Mouse (Mus musculus) heart, adult 2 months (tissue): ENCODE measurements around the gene Slc25a51. TPM values are rescaled to one million over a fixed set of nuclear protein-coding genes. Genes with fewer than 3 reads are reported as not detected.

Source experiments
- DNase-seq, 2 experiments: peaks; one replicate each; pipeline ENCODE4 v3.0.0; 2021
- H3K27ac ChIP-seq: fragments of 200-600 bp; 2 replicates; pipeline ENCODE4 v1.8.1; 2022
- H3K27me3 ChIP-seq: fragments of 200-500 bp; 2 replicates; pipeline ENCODE4 v1.6.1; 2012; ENCODE audit warnings: mild to moderate bottlenecking, low read length, inconsistent platforms, mixed read lengths; ENCODE audit not compliant: control insufficient read depth, insufficient read depth
- H3K36me3 ChIP-seq: fragments of 200-500 bp; 2 replicates; pipeline ENCODE4 v1.6.1; 2012; ENCODE audit warnings: low read length, inconsistent platforms; ENCODE audit not compliant: control insufficient read depth, insufficient read depth
- H3K4me1 ChIP-seq: fragments of 200-500 bp; 2 replicates; pipeline ENCODE4 v1.6.1; 2011; ENCODE audit warnings: low read length; ENCODE audit not compliant: control insufficient read depth, insufficient read depth
- H3K4me3 ChIP-seq: fragments of 200-600 bp; 2 replicates; pipeline ENCODE4 v1.8.1; 2022
- H3K79me2 ChIP-seq: fragments of 200-500 bp; replicated peaks from 2 replicates; pipeline ENCODE4 v1.6.1; 2012; ENCODE audit warnings: mild to moderate bottlenecking, inconsistent platforms, low read length, moderate library complexity, mixed read lengths; ENCODE audit not compliant: control insufficient read depth, insufficient read depth
- H3K9ac ChIP-seq: fragments of 200-500 bp; 2 replicates; pipeline ENCODE4 v1.6.1; 2012; ENCODE audit warnings: low read depth, mild to moderate bottlenecking, control low read depth, inconsistent platforms, low read length, mixed read lengths
- CTCF ChIP-seq: fragments of 200-600 bp; IDR thresholded peaks from 2 replicates; pipeline ENCODE4 v1.8.1; 2022; ENCODE audit warnings: antibody characterized with exemption, mild to moderate bottlenecking, moderate library complexity
- EP300 ChIP-seq: fragments of 200-500 bp; IDR thresholded peaks from 2 replicates; pipeline ENCODE4 v1.6.1; 2011; ENCODE audit warnings: low read depth, low read length, control low read depth; ENCODE audit not compliant: insufficient read depth
- POLR2A ChIP-seq: fragments of 200-500 bp; IDR thresholded peaks from 2 replicates; pipeline ENCODE4 v1.6.1; 2011; ENCODE audit warnings: mild to moderate bottlenecking, low read depth, low read length, control low read depth; ENCODE audit not compliant: insufficient read depth
- WGBS: fragments of 180-500 bp; shearing (Covaris S2); methylation state at CpG from one replicate; pipeline ENCODE4 v1.1.7; 2018; 5-methylcytosine and 5-hydroxymethylcytosine counted together
- intact Hi-C: fragments of 180-260 bp; cut with DNase I; formaldehyde crosslinking; loops from one replicate; pipeline ENCODE4 v1.15.1; 2025
- polyA plus RNA-seq: library from polyadenylated mRNA; depleted of rRNA; stranded (reverse); fragments of >200 nt; gene quantifications from 2 replicates; pipeline ENCODE4 v1.2.3, GENCODE M21; 2012
- total RNA-seq, 2 experiments: library from RNA; stranded (reverse); gene quantifications; 2 replicates each; pipeline ENCODE4 v1.2.3; 2021

Slc25a51 gene
- total and polyA plus RNA-seq, 3 experiments: 68.9 to 123 (median 103) TPM

- Histone ChIP-seq H3K36me3 (no peaks in the 10 kb centered on the region), H3K79me2 (no peaks in the 10 kb centered on the region; the same call in 1 of the 2 replicates), H3K9ac (no peak overlapping the region), H3K4me3 (no peak overlapping the region), H3K4me1 (peaks cover 3% of the 10 kb centered on the region), H3K27me3 (no peaks in the 10 kb centered on the region), H3K27ac (no peak overlapping the region)
- intact Hi-C loops: no loop called here
- TF ChIP-seq EP300 (no peak), POLR2A (no peak), CTCF (no peak)
- DNase-seq: no peak
- WGBS: 52% methylated on average over 1 of the region's 1 CpGs
Measured at GRCm38 (mm10) chr4:45441778-45442177, 33.2 kb upstream of the Slc25a51 start.

GRCm38 (mm10) chr4:45439281-45439680 lies 30.7 kb upstream of the Slc25a51 start:
- Histone ChIP-seq H3K27ac (no peak overlapping the region), H3K9ac (no peak overlapping the region), H3K4me1 (peaks cover 15% of the 10 kb centered on the region), H3K4me3 (no peak overlapping the region), H3K79me2 (no peaks in the 10 kb centered on the region), H3K27me3 (no peaks in the 10 kb centered on the region), H3K36me3 (peaks cover 3% of the 10 kb centered on the region; the same call in 1 of the 2 replicates)
- 61% methylated on average over 5 of the region's 5 CpGs for WGBS
- intact Hi-C loops: loop anchor here (5.0 kb wide), 1 partner anchor 93 kb away; the partner anchor contains the start of gene Shb
- no peak for TF ChIP-seq POLR2A
- no peak for TF ChIP-seq EP300
- no peak for TF ChIP-seq CTCF
- no peak for DNase-seq

GRCm38 (mm10) chr4:45437010-45437409 lies 28.4 kb upstream of the Slc25a51 start:
- peaks cover 3% of the 10 kb centered on the region; the same call in 1 of the 2 replicates for H3K36me3 ChIP-seq
- intact Hi-C loops: loop anchor here (5.0 kb wide), 1 partner anchor 95 kb away; the partner anchor contains the start of gene Shb
- H3K79me2 ChIP-seq: no peaks in the 10 kb centered on the region
- H3K27ac ChIP-seq: no peak overlapping the region
- no peak for DNase-seq
- H3K27me3 ChIP-seq: no peaks in the 10 kb centered on the region
- no peak overlapping the region for H3K9ac ChIP-seq
- no peak for TF ChIP-seq POLR2A
- TF ChIP-seq CTCF: no peak
- TF ChIP-seq EP300: no peak
- H3K4me3 ChIP-seq: no peak overlapping the region
- 75% methylated on average over 3 of the region's 3 CpGs for WGBS
- peaks cover 12% of the 10 kb centered on the region for H3K4me1 ChIP-seq

GRCm38 (mm10) chr4:45436383-45436913 lies 27.9 kb upstream of the Slc25a51 start:
- DNase-seq: no peak
- Histone ChIP-seq H3K79me2 (no peaks in the 10 kb centered on the region), H3K4me1 (peaks cover 12% of the 10 kb centered on the region), H3K36me3 (peaks cover 3% of the 10 kb centered on the region; the same call in 1 of the 2 replicates), H3K27ac (no peak overlapping the region), H3K9ac (no peak overlapping the region), H3K4me3 (no peak overlapping the region), H3K27me3 (no peaks in the 10 kb centered on the region)
- intact Hi-C loops: loop anchor here (1.0 to 5.0 kb wide), 2 partner anchors 16 to 96 kb away; partner anchors contain the start of gene Shb
- no peak for TF ChIP-seq CTCF
- TF ChIP-seq POLR2A: no peak
- no peak for TF ChIP-seq EP300
- 42% methylated on average over 7 of the region's 7 CpGs for WGBS

- peak in 1 of 2 experiments; percentile 56 for DNase-seq
- no peak overlapping the region for H3K4me3 ChIP-seq
- no peaks in the 10 kb centered on the region for H3K79me2 ChIP-seq
- H3K36me3 ChIP-seq: peaks cover 3% of the 10 kb centered on the region; the same call in 1 of the 2 replicates
- peaks cover 12% of the 10 kb centered on the region for H3K4me1 ChIP-seq
- no peak overlapping the region for H3K9ac ChIP-seq
- H3K27me3 ChIP-seq: no peaks in the 10 kb centered on the region
- WGBS: 38% methylated on average over 2 of the region's 2 CpGs
- TF ChIP-seq POLR2A: no peak
- peak; percentile 83 for TF ChIP-seq EP300
- peak; percentile 67 for TF ChIP-seq CTCF
- H3K27ac ChIP-seq: 0 out of 2 replicates have a peak overlapping the region, but pooled peaks have one; percentile 17
- intact Hi-C loops: loop anchor here (1.0 to 5.0 kb wide), 2 partner anchors 16 to 96 kb away; partner anchors contain the start of gene Shb
Measured at GRCm38 (mm10) chr4:45435899-45436298, 27.3 kb upstream of the Slc25a51 start.

- H3K36me3 ChIP-seq: peaks cover 3% of the 10 kb centered on the region; the same call in 1 of the 2 replicates
- H3K27me3 ChIP-seq: no peaks in the 10 kb centered on the region
- no peaks in the 10 kb centered on the region for H3K79me2 ChIP-seq
- intact Hi-C loops: loop anchor here (5.0 kb wide), 1 partner anchor 98 kb away; the partner anchor contains the start of gene Shb
- H3K27ac ChIP-seq: no peak overlapping the region
- WGBS: 88% methylated on average over 4 of the region's 4 CpGs
- H3K4me3 ChIP-seq: no peak overlapping the region
- peaks cover 12% of the 10 kb centered on the region for H3K4me1 ChIP-seq
- no peak overlapping the region for H3K9ac ChIP-seq
- no peak for TF ChIP-seq POLR2A
- no peak for TF ChIP-seq CTCF
- TF ChIP-seq EP300: no peak
- no peak for DNase-seq
Measured at GRCm38 (mm10) chr4:45434681-45435080, 26.1 kb upstream of the Slc25a51 start.
